Mouse (Mus musculus) lung, adult 2 months (tissue): ENCODE data around the gene Il1rapl2.

Experiments
- CTCF ChIP-seq: fragments of 200-500 bp; IDR thresholded peaks from 2 replicates; pipeline ENCODE4 v1.5.1; 2011; ENCODE audit warnings: mild to moderate bottlenecking, low read length, control low read depth; ENCODE audit not compliant: insufficient read depth
- POLR2A ChIP-seq: fragments of 200-500 bp; IDR thresholded peaks from 2 replicates; pipeline ENCODE4 v1.6.1; 2011; ENCODE audit warnings: low read depth, mild to moderate bottlenecking, control low read depth, low read length, borderline replicate concordance; ENCODE audit errors: extremely low read depth

GRCm38 (mm10) chrX:138103954-138104353 is 533.5 kb downstream of the Il1rapl2 start:
- no peak for TF ChIP-seq POLR2A
- TF ChIP-seq CTCF: no peak
